Mouse (Mus musculus) embryo, embryonic 11 days (tissue): ENCODE measurements around the gene Srgap3.
"Not testable (repeated sequence)": the region's sequence is repeated elsewhere in the genome, so short reads cannot be mapped to it uniquely, and the experiment has no call there.

Experiments used
- DNase-seq: peaks from one replicate; pipeline ENCODE4 v3.0.0-alpha.2; 2015

Srgap3 gene

DNA sequence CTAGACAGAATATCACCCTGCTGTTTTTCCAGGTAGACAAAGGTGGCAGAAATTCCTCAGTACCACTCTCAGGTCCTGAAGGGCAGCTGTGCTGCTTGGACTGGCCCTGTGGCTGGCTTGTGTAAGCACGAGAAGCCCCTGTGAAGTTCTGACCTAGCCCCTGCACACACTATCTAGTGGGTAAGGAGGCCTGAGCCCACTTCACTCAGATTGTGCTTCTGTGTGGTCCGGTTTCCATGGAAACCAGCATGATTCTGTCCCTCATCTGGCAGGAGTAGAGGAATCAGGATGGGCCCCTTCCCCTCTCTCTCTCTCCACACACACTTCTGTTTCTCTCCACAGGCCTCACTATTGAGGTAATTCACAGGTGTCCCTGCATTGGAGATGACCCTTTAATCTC is 212.0 kb downstream of the Srgap3 start:
- DNase-seq: peak; percentile 37

DNA sequence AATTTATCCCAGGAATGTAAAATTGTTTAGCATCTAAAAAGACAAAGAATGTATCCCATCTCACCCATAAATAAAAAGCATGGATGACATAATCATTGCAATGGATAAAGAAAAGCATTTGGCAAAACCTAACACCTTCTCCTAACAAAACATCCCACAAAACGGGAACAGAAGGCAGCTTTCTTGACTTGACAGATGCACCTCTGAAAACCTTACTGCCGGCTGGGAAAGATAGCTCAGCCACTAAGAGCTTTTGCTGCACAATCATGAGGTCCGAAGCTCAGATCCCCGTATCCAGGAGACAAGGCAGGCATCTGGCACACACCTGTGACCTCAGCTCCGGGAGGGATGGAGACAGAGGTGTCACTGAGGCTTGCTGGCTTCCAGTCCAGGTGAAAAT is 213.1 kb downstream of the Srgap3 start:
- DNase-seq: no peak

DNA sequence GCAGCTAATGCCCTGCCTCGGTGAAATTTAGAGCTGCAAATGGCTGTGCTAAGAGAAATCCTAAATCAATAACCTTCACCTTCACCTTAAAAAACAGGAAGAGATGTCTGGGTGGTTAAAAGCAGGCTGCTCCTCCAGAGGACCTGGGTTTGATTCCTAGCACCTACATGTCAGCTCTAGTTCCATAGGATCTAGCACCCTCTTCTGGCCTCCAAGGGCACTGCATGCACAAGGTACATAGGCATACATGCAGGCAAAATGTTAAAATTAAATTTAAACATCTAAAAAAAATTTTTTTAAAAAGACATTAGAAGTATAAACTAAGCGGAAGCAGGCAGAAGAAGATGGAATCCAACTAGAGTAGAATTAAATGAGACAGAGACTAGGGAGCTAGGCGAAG is 214.6 kb downstream of the Srgap3 start:
- no peak for DNase-seq

DNA sequence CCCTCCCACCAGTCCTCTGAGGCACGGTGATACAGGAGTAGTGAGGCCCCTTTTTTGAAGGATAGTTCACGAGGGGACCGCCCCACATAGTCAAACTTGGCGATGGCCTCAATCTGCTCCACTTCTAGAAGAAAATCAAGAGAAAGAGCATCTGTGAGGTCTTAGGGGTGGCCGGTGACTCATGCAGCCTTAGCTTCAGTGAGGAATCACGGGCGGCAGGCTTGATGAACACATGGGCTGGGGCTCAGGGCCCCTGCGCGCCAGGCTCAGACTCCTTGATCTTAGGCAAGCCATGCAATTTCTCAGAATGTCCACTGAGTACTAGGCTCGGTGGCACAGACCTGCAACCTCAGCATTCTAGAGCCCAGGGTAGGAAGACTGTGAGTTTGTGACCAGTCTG is 215.7 kb downstream of the Srgap3 start:
- DNase-seq: no peak

DNA sequence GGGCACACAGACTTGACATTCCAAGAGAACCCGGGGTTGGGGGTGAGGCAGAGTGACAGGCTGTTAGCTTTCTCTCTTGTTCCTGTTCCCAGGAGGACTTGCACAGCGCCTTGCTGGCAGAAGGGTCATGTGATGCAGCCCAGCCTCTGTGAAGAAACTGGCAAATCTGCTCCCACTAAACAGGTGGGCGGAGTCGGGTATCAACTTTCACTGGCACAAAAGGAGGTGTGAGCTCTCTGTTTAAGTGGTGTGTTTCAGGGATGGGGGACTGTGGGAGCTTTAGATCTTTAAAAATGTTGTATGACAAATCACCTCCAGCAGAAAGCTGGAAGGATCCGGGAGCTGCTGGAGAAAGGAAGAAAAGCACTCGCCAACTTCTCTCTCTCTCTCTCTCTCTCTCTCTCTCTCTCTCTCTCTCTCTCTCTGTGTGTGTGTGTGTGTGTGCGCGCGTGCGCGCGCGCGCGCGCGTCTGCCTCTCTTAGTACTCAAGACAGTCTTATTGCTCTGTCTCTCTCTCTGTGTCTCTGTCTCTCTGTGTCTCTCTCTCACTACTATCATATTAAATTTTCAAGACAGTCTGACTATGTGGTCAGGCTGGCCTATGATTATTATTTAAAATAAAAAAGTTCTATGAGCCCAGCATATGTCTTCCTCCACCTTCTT is 218.2 kb downstream of the Srgap3 start:
- peak; percentile 91 for DNase-seq

DNA sequence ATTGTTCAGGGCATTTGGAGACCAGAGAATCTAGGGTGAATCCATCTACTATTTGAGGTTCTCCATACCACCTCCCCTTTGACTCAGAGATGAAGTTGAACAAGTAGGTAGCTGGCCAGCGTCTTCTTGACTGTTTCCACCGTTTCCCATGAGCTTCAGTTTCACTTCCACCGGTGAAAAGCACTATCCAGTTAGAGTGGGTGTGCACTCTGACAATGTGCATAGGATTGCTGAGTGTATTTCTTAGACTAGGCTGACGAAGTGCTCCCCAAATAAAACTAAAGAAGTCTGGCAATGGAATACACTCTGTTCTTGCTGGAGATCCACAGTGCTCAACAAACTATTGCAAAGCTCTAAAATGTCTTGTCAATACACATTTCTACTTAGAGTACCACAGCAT is 221.6 kb downstream of the Srgap3 start:
- DNase-seq: no peak

DNA sequence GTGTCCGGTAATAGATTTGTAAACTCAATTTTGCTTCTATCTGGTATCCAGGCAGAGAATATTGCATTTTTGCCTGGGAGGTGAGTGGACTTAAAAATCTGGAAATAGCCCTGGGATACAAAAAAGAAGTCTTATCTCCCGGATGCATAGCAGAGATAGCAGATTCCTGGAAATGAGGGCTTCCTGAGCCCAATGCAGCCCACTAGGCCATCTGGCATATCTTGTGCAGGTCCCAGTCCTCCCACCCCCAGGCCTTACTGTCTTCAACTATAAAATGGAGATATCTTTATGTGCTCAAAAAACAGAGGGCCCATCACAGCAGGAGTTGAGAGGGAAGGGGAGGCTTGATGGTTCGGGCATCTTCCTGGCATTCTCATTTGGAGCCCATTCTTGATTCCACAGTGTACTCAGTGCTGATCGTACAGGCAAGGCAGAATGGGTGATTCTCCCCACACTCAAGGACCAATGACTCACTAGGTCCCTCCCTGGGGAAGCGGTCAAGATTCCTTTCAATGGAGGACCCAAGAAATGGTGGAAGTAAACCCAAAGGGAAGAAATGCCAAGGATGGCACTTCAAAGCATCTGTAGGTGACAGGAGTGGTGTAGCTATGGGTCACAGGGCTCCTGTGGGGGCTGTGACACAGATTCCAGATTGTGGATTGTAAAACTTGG is 226.5 kb downstream of the Srgap3 start:
- DNase-seq: no peak

DNA sequence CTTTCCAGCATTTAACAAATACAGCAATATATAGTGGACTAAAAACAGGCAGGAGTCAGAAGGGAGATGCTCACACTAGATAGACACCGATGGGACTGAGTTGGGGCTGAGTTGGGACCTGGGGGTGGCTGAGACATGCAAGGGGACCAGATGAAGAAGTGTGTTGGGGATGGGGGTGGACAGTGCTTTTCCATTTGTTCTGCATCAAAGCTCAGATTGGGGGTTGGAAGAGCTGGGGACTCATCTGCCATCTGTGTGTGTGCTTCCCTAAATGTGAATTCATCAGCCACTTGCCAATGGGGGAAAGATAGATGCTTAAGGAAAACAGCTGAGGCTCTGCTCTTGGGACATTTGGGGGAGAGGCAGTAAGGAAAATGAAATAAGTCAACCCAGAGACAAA is 227.1 kb downstream of the Srgap3 start:
- no peak for DNase-seq

DNA sequence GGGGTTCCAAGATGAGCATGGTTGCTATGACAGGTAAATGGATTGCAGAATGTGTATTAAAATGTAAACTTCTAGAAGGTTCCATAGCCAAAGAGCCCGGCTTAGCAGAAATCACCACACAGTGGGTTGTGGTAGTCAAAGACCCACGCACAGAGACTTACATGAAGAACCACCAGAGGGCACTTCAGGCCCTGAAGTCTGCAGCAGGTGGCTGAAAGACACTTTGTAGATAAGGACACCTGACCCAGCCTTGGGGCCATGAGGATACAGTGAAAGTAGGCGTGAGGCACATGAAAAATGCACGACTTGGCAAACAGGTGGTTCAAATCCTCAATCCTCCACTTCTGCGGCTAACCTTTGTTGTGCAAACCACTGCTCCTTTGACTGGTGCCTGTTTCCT is 229.9 kb downstream of the Srgap3 start:
- peak; percentile 55 for DNase-seq

DNA sequence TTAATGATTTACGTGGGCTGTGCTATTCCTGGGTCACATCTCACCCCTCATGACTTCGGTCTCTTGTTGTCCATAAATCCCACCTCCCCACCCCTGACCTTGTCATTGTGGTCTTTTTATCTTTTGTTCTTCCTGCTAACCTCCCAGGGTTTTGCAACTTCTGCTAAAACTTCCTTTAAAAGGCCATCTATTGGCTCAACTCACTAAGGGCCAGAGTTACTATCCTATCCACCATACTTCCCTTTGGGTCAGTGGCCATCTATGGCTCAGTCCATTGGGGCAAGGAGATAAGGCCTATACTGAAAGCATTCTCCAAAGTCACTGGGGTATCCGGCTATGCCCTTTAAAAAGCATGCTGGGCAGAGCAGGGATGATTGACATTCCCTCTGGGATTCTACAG is 233.1 kb downstream of the Srgap3 start:
- DNase-seq: no peak

DNA sequence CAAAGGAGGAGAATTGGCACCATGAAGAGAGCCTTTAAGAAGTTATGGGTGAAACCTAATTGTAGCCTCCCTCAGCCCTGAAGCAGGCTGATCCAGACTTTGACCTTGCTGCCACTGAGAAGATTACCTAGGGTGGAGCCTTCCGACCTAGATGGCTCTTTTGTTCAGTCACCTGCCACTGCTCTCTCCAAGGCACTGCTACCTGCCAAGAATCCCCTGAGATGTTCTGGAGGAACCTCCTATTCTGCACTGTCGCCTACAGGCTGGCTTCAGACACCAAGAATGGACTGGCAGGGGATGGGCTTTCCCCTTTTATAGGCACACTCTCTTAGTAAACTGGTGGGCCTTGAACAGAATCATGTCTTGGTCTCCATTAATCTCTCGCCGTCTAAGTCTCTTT is 244.8 kb downstream of the Srgap3 start:
- DNase-seq: not testable (repeated sequence)

DNA sequence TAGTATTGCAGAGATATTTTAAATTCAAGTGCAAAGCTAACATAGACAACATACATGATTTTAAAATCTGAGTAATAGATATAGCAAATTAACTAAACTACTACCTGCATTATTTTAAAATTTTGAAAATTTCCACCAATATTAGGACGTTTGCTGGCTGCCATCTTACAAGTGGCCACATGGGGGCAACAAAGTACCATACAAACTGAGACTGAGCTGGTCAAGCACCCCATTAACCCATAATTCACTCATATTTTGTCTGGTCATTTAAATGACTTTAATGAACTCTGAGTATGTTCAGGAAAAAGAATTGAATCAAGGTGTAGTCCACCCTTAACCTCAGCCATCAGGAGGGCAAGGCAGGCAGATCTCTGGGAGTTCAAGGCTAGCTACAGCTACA is 246.7 kb downstream of the Srgap3 start:
- peak; percentile 62 for DNase-seq

DNA sequence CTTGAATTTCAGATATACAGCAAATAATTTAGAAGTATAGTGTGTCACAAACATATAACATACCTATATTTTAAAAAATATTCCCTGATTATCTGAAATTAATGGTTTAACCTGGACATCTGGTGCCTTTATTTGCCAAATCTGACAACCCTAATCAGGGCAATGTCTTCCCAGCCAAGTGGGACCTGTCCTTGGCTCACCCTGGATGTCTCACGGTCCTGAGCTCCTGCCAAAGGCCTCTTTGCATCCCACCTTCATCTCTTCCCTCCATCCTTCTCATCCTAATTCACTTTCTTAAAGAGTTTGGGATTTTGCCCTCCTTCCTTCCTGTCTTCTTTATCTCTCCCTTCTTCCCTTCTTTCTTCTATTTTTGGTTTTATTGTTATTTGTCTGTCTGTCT is 248.0 kb downstream of the Srgap3 start:
- DNase-seq: no peak

DNA sequence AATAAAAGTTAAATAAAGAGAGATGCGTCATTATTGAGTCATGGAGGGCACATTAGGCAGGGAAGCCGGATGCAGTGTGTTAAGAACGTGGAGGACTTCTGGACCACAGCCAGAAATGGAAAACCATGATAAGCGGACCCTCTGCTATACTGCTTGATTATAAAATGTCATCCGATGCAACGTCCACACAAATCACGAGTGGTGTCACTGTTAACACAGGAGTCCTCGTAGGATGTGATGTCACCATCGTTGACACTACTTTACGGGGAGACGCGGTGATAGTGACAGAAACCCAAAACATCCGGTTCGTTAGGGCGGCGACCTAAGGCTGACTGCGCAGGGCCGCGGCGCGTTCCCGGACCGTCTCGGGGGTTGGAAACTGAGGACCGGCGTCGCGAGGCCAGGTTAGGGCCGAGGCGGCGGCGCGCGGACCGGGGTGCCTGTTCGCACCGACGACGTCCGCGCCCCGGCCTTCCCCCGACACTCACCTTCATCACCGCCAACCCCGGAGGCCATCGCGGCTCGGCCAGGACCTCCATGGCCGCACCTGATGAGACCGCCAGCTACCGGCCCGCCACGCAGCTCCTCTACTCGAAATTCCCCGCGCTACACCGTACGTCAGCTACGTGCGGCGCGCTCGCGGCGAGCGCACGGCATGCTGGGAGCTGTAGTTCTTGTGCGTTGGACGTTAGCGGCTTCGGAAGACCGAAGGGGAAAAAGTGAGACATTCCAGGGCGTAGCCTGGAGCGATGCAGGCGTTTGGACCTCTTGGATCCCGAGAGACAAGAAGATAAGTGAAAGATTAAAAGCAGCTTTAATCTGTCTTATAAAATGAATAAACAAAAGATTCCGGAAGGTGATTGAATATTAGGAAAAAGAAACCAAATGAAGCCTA is 250.8 kb downstream of the Srgap3 start, which contains the start of gene Rad18:
TSS of gene Rad18 (minus strand) at position 631 of the 895 bp plus-strand sequence.
- peak; percentile 96 for DNase-seq

DNA sequence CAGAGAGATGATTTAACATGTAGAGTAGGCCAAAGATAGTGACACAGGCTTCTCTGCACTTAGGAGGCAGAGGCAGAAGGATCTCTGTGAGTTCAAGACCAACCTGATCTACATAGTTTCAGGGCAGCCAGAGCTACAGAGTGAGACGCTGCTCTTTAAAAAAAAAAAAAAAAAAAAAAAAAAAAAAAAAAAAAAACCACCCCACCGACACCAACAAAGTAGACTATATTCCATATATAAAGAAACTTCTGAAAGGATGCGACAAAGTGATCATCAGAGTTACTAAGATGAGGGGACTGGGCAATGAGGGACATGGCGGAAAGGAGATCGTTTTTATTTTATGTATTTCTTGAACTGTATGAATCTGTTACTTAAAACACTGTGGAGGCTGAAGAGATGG is 252.6 kb downstream of the Srgap3 start:
- no peak for DNase-seq

DNA sequence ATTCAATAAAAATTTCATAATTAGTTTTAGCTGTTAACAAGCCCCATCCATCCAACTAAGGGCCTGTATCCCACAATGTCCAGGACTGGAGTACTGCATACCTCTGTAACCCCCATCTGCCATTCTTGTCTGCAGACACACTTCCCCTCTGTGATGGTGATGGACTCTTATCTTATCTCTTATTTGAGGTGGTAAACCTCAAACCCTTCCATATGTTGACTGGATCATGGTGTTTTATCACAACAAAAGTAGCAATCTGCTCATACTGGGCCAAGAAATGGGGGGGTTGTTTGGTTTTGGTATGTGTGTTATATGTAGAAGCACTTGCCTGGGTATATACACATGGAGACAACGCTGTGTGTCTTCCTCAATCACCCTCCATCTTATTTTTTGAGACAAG is 255.5 kb downstream of the Srgap3 start:
- no peak for DNase-seq

DNA sequence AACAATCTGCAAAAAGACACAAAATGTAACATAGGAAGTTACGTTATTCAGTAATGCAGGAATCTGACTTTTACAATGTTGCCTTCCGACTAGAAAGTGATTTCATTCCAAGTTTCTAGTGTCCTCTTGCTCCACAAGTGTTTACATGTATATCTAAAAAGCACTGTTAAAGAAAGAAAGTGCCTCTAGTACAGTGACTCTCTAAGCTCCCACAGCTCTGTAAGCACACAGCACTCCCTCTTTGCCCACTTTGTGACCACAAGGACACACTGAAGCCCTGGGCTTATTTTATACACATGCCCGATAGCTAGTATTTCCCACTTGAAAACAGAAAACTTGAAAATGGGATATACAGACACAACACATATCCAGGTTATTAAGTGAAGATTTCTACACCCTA is 259.0 kb downstream of the Srgap3 start:
- DNase-seq: no peak

DNA sequence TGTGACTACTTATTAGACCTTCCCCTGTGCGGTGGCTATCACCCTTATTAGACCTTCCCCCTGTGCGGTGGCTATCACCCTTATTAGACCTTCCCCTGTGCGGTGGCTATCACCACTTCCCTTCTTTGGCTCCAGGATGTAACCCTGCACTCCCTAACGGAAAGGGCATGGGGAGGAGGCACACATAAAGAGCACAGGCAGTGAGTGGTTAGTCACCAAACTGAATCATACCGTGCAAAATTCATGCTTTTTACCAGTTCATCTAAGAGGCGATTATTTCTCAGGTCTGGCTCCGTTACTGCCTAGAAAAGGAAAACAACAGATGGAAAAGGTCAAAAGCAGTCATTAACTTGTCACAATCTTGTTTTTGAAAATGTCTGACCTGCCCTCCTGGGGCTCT is 260.6 kb downstream of the Srgap3 start:
- no peak for DNase-seq

DNA sequence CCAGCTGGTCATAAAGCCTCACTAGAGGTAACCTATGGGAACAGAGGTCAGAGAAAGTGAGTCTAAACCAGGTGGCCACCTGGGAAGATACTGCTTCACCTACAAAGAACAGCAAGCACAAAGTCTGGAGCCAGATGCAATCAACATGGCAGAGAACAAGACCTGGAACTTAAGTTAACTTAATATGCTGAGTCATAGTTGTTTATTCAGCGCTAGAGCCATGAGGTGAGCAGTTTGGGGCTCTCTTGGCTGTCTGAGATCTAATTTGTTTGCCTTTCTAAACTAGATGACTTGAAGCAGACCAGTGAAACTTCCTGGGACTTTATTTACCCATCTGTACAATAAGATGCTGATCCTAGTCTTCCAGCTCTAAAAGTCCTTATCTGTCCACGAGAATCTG is 263.0 kb downstream of the Srgap3 start:
- DNase-seq: no peak
